Mouse (Mus musculus) erythroblast, embryonic 14.5 days (primary cell): ENCODE results near the gene Upp2. TPM values are rescaled to one million over a fixed set of nuclear protein-coding genes. Genes with fewer than 3 reads are reported as not detected.

ENCODE experiments used
- H3K27me3 ChIP-seq: 2 replicates; pipeline ENCODE4 v1.6.1; 2012; ENCODE audit warnings: inconsistent platforms; ENCODE audit not compliant: control insufficient read depth
- H3K36me3 ChIP-seq: 2 replicates; pipeline ENCODE4 v1.6.1; 2012; ENCODE audit warnings: mild to moderate bottlenecking, inconsistent platforms; ENCODE audit not compliant: control insufficient read depth
- H3K4me1 ChIP-seq: 2 replicates; pipeline ENCODE4 v1.6.1; 2012; ENCODE audit warnings: inconsistent platforms; ENCODE audit not compliant: control insufficient read depth
- H3K4me3 ChIP-seq: replicated peaks from 2 replicates; pipeline ENCODE3; 2012; ENCODE audit warnings: moderate library complexity, mild to moderate bottlenecking, inconsistent platforms
- H3K9me3 ChIP-seq: 2 replicates; pipeline ENCODE4 v1.6.1; 2012; ENCODE audit warnings: low read length, inconsistent platforms, mixed read lengths; ENCODE audit not compliant: control insufficient read depth
- GATA1 ChIP-seq: IDR thresholded peaks from 2 replicates; pipeline ENCODE4 v1.6.1; 2012; ENCODE audit warnings: low read length, inconsistent platforms, mixed read lengths
- TAL1 ChIP-seq: IDR thresholded peaks from 3 replicates; pipeline ENCODE4 v1.6.1; 2012; ENCODE audit warnings: low read length, inconsistent platforms, mixed read lengths
- polyA plus RNA-seq: library from polyadenylated mRNA; stranded (reverse); fragments of >175 nt; gene quantifications from 2 replicates; pipeline ENCODE4 v1.2.3, GENCODE M21; 2012

The Upp2 gene
- polyA plus RNA-seq, 1 experiment: not detected

GRCm38 (mm10) chr2:58703646-58704045, 136.5 kb downstream of the Upp2 start:
- TF ChIP-seq GATA1 (no peak), TAL1 (no peak)
- Histone ChIP-seq H3K27me3 (no peaks in the 10 kb centered on the region), H3K36me3 (no peaks in the 10 kb centered on the region), H3K4me3 (no peak overlapping the region), H3K4me1 (no peaks in the 10 kb centered on the region), H3K9me3 (no peaks in the 10 kb centered on the region)

GRCm38 (mm10) chr2:58704576-58704975, 137.5 kb downstream of the Upp2 start:
- Histone ChIP-seq H3K4me3 (no peak overlapping the region), H3K4me1 (no peaks in the 10 kb centered on the region), H3K9me3 (no peaks in the 10 kb centered on the region), H3K36me3 (no peaks in the 10 kb centered on the region), H3K27me3 (no peaks in the 10 kb centered on the region)
- TF ChIP-seq GATA1 (no peak), TAL1 (no peak)

DNA sequence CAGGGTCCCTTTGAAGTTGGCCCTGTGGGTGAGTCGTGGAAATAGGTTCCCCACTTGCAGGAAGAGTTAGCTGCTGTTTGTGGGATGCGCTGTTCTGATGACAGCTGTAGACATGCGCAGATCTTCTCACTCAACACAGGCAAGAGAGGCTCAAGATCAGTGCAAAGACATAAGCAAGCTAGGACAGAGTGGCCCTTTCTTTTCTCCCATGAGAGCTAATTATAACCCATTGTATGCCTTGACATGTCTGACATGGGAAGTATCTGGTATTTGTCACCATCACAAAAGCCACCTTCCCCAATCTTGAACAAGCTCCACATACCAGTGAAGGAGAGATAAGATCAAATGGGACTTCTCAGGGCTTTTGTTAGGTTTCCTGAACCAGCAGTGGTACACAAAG, 140.6 kb downstream of the Upp2 start:
- H3K4me1 ChIP-seq: no peaks in the 10 kb centered on the region
- H3K9me3 ChIP-seq: no peaks in the 10 kb centered on the region
- no peaks in the 10 kb centered on the region for H3K36me3 ChIP-seq
- no peak overlapping the region for H3K4me3 ChIP-seq
- H3K27me3 ChIP-seq: no peaks in the 10 kb centered on the region
- TF ChIP-seq GATA1: no peak
- no peak for TF ChIP-seq TAL1

- Histone ChIP-seq H3K4me1 (no peaks in the 10 kb centered on the region), H3K27me3 (no peaks in the 10 kb centered on the region), H3K4me3 (no peak overlapping the region), H3K36me3 (no peaks in the 10 kb centered on the region), H3K9me3 (no peaks in the 10 kb centered on the region)
- TF ChIP-seq GATA1 (no peak), TAL1 (no peak)
Measured at GRCm38 (mm10) chr2:58710234-58710633, 143.1 kb downstream of the Upp2 start.

DNA sequence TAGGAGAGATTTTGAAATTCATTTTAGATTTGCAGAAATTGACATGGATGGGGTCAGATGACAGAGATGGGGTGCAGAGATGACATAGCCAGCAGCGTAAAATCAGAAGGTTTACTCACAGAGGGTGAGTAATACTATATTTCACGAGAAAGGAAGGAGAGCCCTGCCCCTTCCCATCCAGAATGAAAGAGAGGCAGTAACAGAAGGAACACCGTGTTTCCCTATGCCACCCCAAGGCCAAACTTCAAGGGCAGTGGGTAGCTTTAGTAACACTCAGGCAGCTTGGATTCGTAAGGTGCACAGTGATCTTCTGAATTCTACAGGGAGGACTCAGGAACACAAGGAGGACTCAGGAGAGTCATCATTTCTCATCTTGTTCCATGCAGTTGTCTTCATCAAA, 144.0 kb downstream of the Upp2 start:
- H3K4me1 ChIP-seq: no peaks in the 10 kb centered on the region
- no peak for TF ChIP-seq GATA1
- TF ChIP-seq TAL1: no peak

DNA sequence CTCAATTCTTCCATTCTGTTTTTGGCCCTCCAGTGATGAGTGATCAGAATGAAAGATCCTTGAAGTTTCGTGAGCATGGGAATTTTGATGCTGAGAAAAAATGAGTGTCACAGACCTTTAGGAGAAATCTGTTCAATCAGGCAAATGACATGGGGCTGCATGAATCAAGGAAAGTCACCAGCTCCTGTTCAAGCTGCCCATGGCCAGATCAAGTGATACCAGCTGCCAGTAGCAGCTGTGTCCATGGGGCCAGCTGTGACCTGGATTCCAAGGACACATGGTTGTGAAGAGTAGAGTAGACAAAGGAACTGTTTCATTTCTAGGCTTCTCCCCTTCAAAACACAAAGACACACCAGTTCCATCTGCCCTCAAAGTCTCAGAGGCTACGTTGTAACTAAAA, 144.4 kb downstream of the Upp2 start:
- Histone ChIP-seq H3K4me1 (no peaks in the 10 kb centered on the region), H3K36me3 (no peaks in the 10 kb centered on the region), H3K4me3 (no peak overlapping the region), H3K9me3 (no peaks in the 10 kb centered on the region), H3K27me3 (no peaks in the 10 kb centered on the region)
- TF ChIP-seq GATA1 (no peak), TAL1 (no peak)

More for the DNA sequence above, 144.0 kb downstream of the Upp2 start:
- no peak overlapping the region for H3K4me3 ChIP-seq
- H3K9me3 ChIP-seq: no peaks in the 10 kb centered on the region
- no peaks in the 10 kb centered on the region for H3K36me3 ChIP-seq
- no peaks in the 10 kb centered on the region for H3K27me3 ChIP-seq

- Histone ChIP-seq H3K36me3 (no peaks in the 10 kb centered on the region), H3K27me3 (no peaks in the 10 kb centered on the region), H3K9me3 (no peaks in the 10 kb centered on the region), H3K4me3 (no peak overlapping the region), H3K4me1 (no peaks in the 10 kb centered on the region)
- no peak for TF ChIP-seq GATA1
- TF ChIP-seq TAL1: no peak
Measured at GRCm38 (mm10) chr2:58711935-58712334, 144.8 kb downstream of the Upp2 start.

- Histone ChIP-seq H3K36me3 (no peaks in the 10 kb centered on the region), H3K4me3 (no peak overlapping the region), H3K27me3 (no peaks in the 10 kb centered on the region), H3K4me1 (no peaks in the 10 kb centered on the region), H3K9me3 (peaks cover 16% of the 10 kb centered on the region)
- TF ChIP-seq TAL1: no peak
- TF ChIP-seq GATA1: no peak
Measured at GRCm38 (mm10) chr2:58717898-58718297, 150.8 kb downstream of the Upp2 start.

- Histone ChIP-seq H3K4me3 (no peak overlapping the region), H3K9me3 (peaks cover 4% of the 10 kb centered on the region; the same call in 1 of the 2 replicates), H3K36me3 (no peaks in the 10 kb centered on the region), H3K4me1 (no peaks in the 10 kb centered on the region), H3K27me3 (no peaks in the 10 kb centered on the region)
- TF ChIP-seq TAL1 (no peak), GATA1 (no peak)
Measured at GRCm38 (mm10) chr2:58737192-58737820, 170.2 kb downstream of the Upp2 start.

GRCm38 (mm10) chr2:58741213-58741612, 174.1 kb downstream of the Upp2 start:
- Histone ChIP-seq H3K4me3 (no peak overlapping the region), H3K36me3 (no peaks in the 10 kb centered on the region), H3K4me1 (no peaks in the 10 kb centered on the region), H3K27me3 (no peaks in the 10 kb centered on the region), H3K9me3 (peaks cover 2% of the 10 kb centered on the region; the same call in 1 of the 2 replicates)
- TF ChIP-seq GATA1: no peak
- TF ChIP-seq TAL1: no peak
